In the genomic region with DNA sequence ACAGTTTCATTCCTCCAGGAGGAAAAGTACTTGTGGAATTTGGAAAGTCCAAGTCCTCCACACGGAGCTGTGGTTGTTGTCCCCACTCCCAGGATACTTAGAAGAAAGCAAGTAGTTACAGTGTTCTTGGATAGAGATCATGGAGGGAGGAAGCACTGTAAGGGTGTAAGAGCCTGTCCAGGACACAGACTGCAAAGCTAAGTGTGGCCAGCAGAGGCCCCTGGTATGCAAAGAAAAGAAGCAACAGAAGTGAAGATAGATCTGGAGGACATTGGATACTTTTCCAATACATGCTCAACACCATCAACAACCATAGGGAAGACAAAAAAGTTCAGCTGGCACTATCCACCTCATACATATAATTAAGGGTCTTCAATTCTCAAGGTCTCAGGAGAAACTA, we compare ENCODE assay signal across 8 mouse cellular contexts.
DNase-seq lines count a peak whose midpoint lies in the region; ATAC-seq and TF ChIP-seq lines count a peak whose summit lies in the region.

No protein-coding gene starts in this region.

- peak; percentile 38; the same call in 1 of the 2 replicates for TF ChIP-seq CTCF in kidney, postnatal 0 days (IDR thresholded peaks at IDR 0.05; ENCODE audit: low read depth)

- H3K27me3 ChIP-seq in kidney, postnatal 0 days (ENCODE audit: insufficient read depth, low read length): no peaks in the 10 kb centered on the region
- H3K27me3 ChIP-seq in forebrain, embryonic 13.5 days: no peaks in the 10 kb centered on the region

- no peaks in the 10 kb centered on the region for H3K36me3 ChIP-seq in kidney, postnatal 0 days (ENCODE audit: insufficient read depth, low read length)
- no peaks in the 10 kb centered on the region for H3K36me3 ChIP-seq in forebrain, embryonic 13.5 days (ENCODE audit: poor library complexity, severe bottlenecking)

- H3K4me3 ChIP-seq in kidney, postnatal 0 days (replicated peaks; ENCODE audit: low read depth, low read length): no peak overlapping the region
- H3K4me3 ChIP-seq in forebrain, embryonic 13.5 days: no peak overlapping the region

- H3K9me3 ChIP-seq in kidney, postnatal 0 days (replicated peaks; ENCODE audit: low read length): no peaks in the 10 kb centered on the region
- H3K9me3 ChIP-seq in forebrain, embryonic 13.5 days (replicated peaks): no peaks in the 10 kb centered on the region

- no peaks in the 10 kb centered on the region for H3K4me1 ChIP-seq in kidney, postnatal 0 days (replicated peaks; ENCODE audit: insufficient read depth, low read length)
- H3K4me1 ChIP-seq in forebrain, embryonic 13.5 days: no peaks in the 10 kb centered on the region

- no peak overlapping the region for H3K4me2 ChIP-seq in kidney, postnatal 0 days (ENCODE audit: low read length)
- no peak overlapping the region for H3K4me2 ChIP-seq in forebrain, embryonic 13.5 days

- no peak overlapping the region for H3K27ac ChIP-seq in kidney, postnatal 0 days
- no peak overlapping the region for H3K27ac ChIP-seq in forebrain, embryonic 13.5 days

- ATAC-seq in kidney, postnatal 0 days (replicated peaks; ENCODE audit: low FRiP score, low read depth): no peak
- ATAC-seq in forebrain, embryonic 13.5 days: no peak

- H3K9ac ChIP-seq in kidney, postnatal 0 days (ENCODE audit: low read depth, low read length): no peak overlapping the region
- no peak overlapping the region for H3K9ac ChIP-seq in forebrain, embryonic 13.5 days

- 55% methylated on average over 1 of the region's 1 CpGs for WGBS in kidney, postnatal 0 days
- WGBS in forebrain, embryonic 13.5 days: 38% methylated on average over 1 of the region's 1 CpGs

- peak; percentile 35 for DNase-seq in embryo, embryonic 10.5 days (ENCODE audit: low spot score)
- no peak for DNase-seq in embryo, embryonic 11 days
- DNase-seq in 3T3-L1 (ENCODE audit: low read depth, low spot score): peak; percentile 51
- DNase-seq in adrenal gland, postnatal 36 days: peak; percentile 62 to 71
- no peak for DNase-seq in kidney, postnatal 0 days (ENCODE audit: low spot score)
- DNase-seq in layer of hippocampus, adult 11-12 months (ENCODE audit: low spot score): no peak
- no peak for DNase-seq in gastrocnemius, adult 18-20 months (ENCODE audit: low spot score)

Comparison
In these comparisons a context has a peak if more than half of its experiments do, and no peak if none do; other contexts are left out.
1. DNase-seq: peak in embryo, embryonic 10.5 days (single experiment), 3T3-L1 (single experiment) and adrenal gland, postnatal 36 days (2 of 2); none in embryo, embryonic 11 days (single experiment), kidney, postnatal 0 days (single experiment), layer of hippocampus, adult 11-12 months (single experiment) and gastrocnemius, adult 18-20 months (single experiment).